Mouse (Mus musculus) liver, embryonic 12.5 days (tissue): ENCODE data around the gene Ercc6. TPM values are rescaled to one million over a fixed set of nuclear protein-coding genes. Genes with fewer than 3 reads are reported as not detected.

Experiments
- ATAC-seq: fragments of 200-750 bp; cut with Nextera tagmentation; 2 replicates; pipeline ENCODE4 v1.8.0; 2017; ENCODE audit warnings: moderate number of reproducible peaks, mild to moderate bottlenecking, moderate library complexity
- H3K27ac ChIP-seq: fragments of 300-500 bp; sonication (generic); 2 replicates; pipeline ENCODE4 v1.5.1; 2016; ENCODE audit warnings: mild to moderate bottlenecking
- H3K27me3 ChIP-seq: fragments of 300-500 bp; sonication (generic); replicated peaks from 2 replicates; pipeline ENCODE4 v1.6.1; 2016; ENCODE audit warnings: mild to moderate bottlenecking, moderate library complexity
- H3K36me3 ChIP-seq: fragments of 300-500 bp; sonication (generic); 2 replicates; pipeline ENCODE4 v1.6.1; 2016; ENCODE audit warnings: mild to moderate bottlenecking, moderate library complexity
- H3K4me1 ChIP-seq: fragments of 300-500 bp; sonication (generic); 2 replicates; pipeline ENCODE4 v1.6.1; 2016
- H3K4me2 ChIP-seq: fragments of 300-500 bp; sonication (generic); 2 replicates; pipeline ENCODE4 v1.6.1; 2016; ENCODE audit warnings: mild to moderate bottlenecking, moderate library complexity
- H3K4me3 ChIP-seq: fragments of 300-500 bp; sonication (generic); 2 replicates; pipeline ENCODE4 v1.5.1; 2016; ENCODE audit warnings: mild to moderate bottlenecking, moderate library complexity
- H3K9ac ChIP-seq: fragments of 300-500 bp; sonication (generic); 2 replicates; pipeline ENCODE4 v1.6.1; 2016; ENCODE audit warnings: mild to moderate bottlenecking, moderate library complexity
- H3K9me3 ChIP-seq: fragments of 300-500 bp; sonication (generic); replicated peaks from 2 replicates; pipeline ENCODE4 v1.6.1; 2016; ENCODE audit warnings: mild to moderate bottlenecking, moderate library complexity
- WGBS: fragments of 180-500 bp; shearing (Covaris S2); methylation state at CpG from one replicate; pipeline ENCODE4 v1.1.7; 2016; ENCODE audit not compliant: insufficient replicate concordance; 5-methylcytosine and 5-hydroxymethylcytosine counted together
- polyA plus RNA-seq: library from polyadenylated mRNA; unstranded; fragments of >200 nt; fragmentation: Nextera tagmentation; extraction: Ambion mirVana; gene quantifications from 2 replicates; pipeline ENCODE4 v1.2.1, GENCODE M21; 2016

Ercc6 gene
- polyA plus RNA-seq, 1 experiment from 2014 or later = 13.3 TPM

- WGBS = 2% methylated on average over 78 of the region's 78 CpGs
- Histone ChIP-seq H3K9ac (no peak overlapping the region), H3K9me3 (no peaks in the 10 kb centered on the region), H3K27ac (no peak overlapping the region), H3K4me3 (no peak overlapping the region), H3K4me2 (peak overlapping the region; percentile 31), H3K36me3 (no peaks in the 10 kb centered on the region), H3K4me1 (peaks cover 7% of the 10 kb centered on the region; the same call in 1 of the 2 replicates), H3K27me3 (peaks cover 95% of the 10 kb centered on the region)
- no peak for ATAC-seq
Observed at GRCm38 (mm10) chr14:32597232-32598231, 84.2 kb downstream of the Ercc6 start.

- H3K4me2 ChIP-seq = no peak overlapping the region
- WGBS = 10% methylated on average over 23 of the region's 23 CpGs
- H3K9me3 ChIP-seq = no peaks in the 10 kb centered on the region
Observed at GRCm38 (mm10) chr14:32598437-32599219, 85.3 kb downstream of the Ercc6 start.

GRCm38 (mm10) chr14:32599290-32600041 lies 86.1 kb downstream of the Ercc6 start, which contains the start of gene Prrxl1:
Gene Prrxl1, plus strand, starts transcription at chr14:32599407.
- no peaks in the 10 kb centered on the region for H3K9me3 ChIP-seq
- no peak within 1 kb of the TSS for H3K9ac ChIP-seq
- no peaks in the 10 kb centered on the region for H3K36me3 ChIP-seq
- no peak within 1 kb of the TSS for H3K27ac ChIP-seq
- WGBS = 1% methylated on average over 53 of the region's 53 CpGs
- peaks cover 7% of the 10 kb centered on the region; the same call in 1 of the 2 replicates for H3K4me1 ChIP-seq
- peaks cover 96% of the 10 kb centered on the region for H3K27me3 ChIP-seq
- H3K4me2 ChIP-seq = no peak within 1 kb of the TSS
- no peak within 1 kb of the TSS for H3K4me3 ChIP-seq
- no peak for ATAC-seq

More at GRCm38 (mm10) chr14:32598437-32599219, 85.3 kb downstream of the Ercc6 start:
- Histone ChIP-seq H3K4me1 (peaks cover 7% of the 10 kb centered on the region; the same call in 1 of the 2 replicates), H3K4me3 (no peak overlapping the region), H3K9ac (no peak overlapping the region), H3K27me3 (peaks cover 95% of the 10 kb centered on the region), H3K36me3 (no peaks in the 10 kb centered on the region), H3K27ac (no peak overlapping the region)
- no peak for ATAC-seq

- H3K4me2 ChIP-seq = no peak overlapping the region
- no peaks in the 10 kb centered on the region for H3K36me3 ChIP-seq
- H3K27ac ChIP-seq = no peak overlapping the region
- WGBS = 6% methylated on average over 16 of the region's 16 CpGs
- H3K4me3 ChIP-seq = no peak overlapping the region
- H3K9me3 ChIP-seq = no peaks in the 10 kb centered on the region
- no peak for ATAC-seq
- peaks cover 7% of the 10 kb centered on the region; the same call in 1 of the 2 replicates for H3K4me1 ChIP-seq
- H3K27me3 ChIP-seq = peaks cover 94% of the 10 kb centered on the region
- H3K9ac ChIP-seq = no peak overlapping the region
Observed at GRCm38 (mm10) chr14:32600110-32600509, 86.8 kb downstream of the Ercc6 start.

- H3K27ac ChIP-seq = no peak overlapping the region
- WGBS = 54% methylated on average over 15 of the region's 15 CpGs
- no peak overlapping the region for H3K4me2 ChIP-seq
- no peaks in the 10 kb centered on the region for H3K36me3 ChIP-seq
- ATAC-seq = no peak
- H3K27me3 ChIP-seq = peaks cover 58% of the 10 kb centered on the region
- H3K9me3 ChIP-seq = no peaks in the 10 kb centered on the region
- no peaks in the 10 kb centered on the region for H3K4me1 ChIP-seq
- H3K4me3 ChIP-seq = no peak overlapping the region
- H3K9ac ChIP-seq = no peak overlapping the region
Observed at GRCm38 (mm10) chr14:32605508-32605907, 92.2 kb downstream of the Ercc6 start.

- Histone ChIP-seq H3K4me1 (no peaks in the 10 kb centered on the region), H3K27me3 (peaks cover 50% of the 10 kb centered on the region), H3K4me3 (no peak overlapping the region), H3K27ac (no peak overlapping the region), H3K9ac (no peak overlapping the region), H3K36me3 (no peaks in the 10 kb centered on the region), H3K4me2 (no peak overlapping the region), H3K9me3 (no peaks in the 10 kb centered on the region)
- 56% methylated on average over 8 of the region's 8 CpGs for whole genome bisulfite sequencing
- no peak for ATAC-seq
Observed at GRCm38 (mm10) chr14:32606316-32606715, 93.0 kb downstream of the Ercc6 start.

- no peak overlapping the region for H3K4me3 ChIP-seq
- peaks cover 23% of the 10 kb centered on the region for H3K27me3 ChIP-seq
- H3K9ac ChIP-seq = no peak overlapping the region
- ATAC-seq = 0 out of 2 replicates have a peak, but pooled peaks have one; percentile 5
- no peak overlapping the region for H3K27ac ChIP-seq
- no peaks in the 10 kb centered on the region for H3K9me3 ChIP-seq
- WGBS = 23% methylated on average over 3 of the region's 3 CpGs
- no peak overlapping the region for H3K4me2 ChIP-seq
- H3K36me3 ChIP-seq = no peaks in the 10 kb centered on the region
- H3K4me1 ChIP-seq = no peaks in the 10 kb centered on the region
Observed at GRCm38 (mm10) chr14:32609392-32609791, 96.1 kb downstream of the Ercc6 start.

GRCm38 (mm10) chr14:32617253-32617652 lies 103.9 kb downstream of the Ercc6 start:
- ATAC-seq = no peak
- H3K4me2 ChIP-seq = no peak overlapping the region
- no peaks in the 10 kb centered on the region for H3K9me3 ChIP-seq
- H3K36me3 ChIP-seq = no peaks in the 10 kb centered on the region
- 71% methylated on average over 5 of the region's 5 CpGs for WGBS
- 0 out of 2 replicates have a peak, but pooled peaks cover 2% of the 10 kb centered on the region for H3K27me3 ChIP-seq
- no peak overlapping the region for H3K27ac ChIP-seq
- no peaks in the 10 kb centered on the region for H3K4me1 ChIP-seq
- no peak overlapping the region for H3K4me3 ChIP-seq
- H3K9ac ChIP-seq = no peak overlapping the region

GRCm38 (mm10) chr14:32624245-32624644 lies 110.9 kb downstream of the Ercc6 start:
- Histone ChIP-seq H3K9me3 (no peaks in the 10 kb centered on the region), H3K27ac (no peak overlapping the region), H3K36me3 (no peaks in the 10 kb centered on the region), H3K4me3 (no peak overlapping the region), H3K4me1 (no peaks in the 10 kb centered on the region), H3K9ac (no peak overlapping the region), H3K4me2 (no peak overlapping the region), H3K27me3 (0 out of 2 replicates have a peak, but pooled peaks cover 2% of the 10 kb centered on the region)
- no peak for ATAC-seq
- 26% methylated on average over 3 of the region's 3 CpGs for WGBS

GRCm38 (mm10) chr14:32624811-32625210 lies 111.5 kb downstream of the Ercc6 start:
- Histone ChIP-seq H3K4me2 (no peak overlapping the region), H3K36me3 (no peaks in the 10 kb centered on the region), H3K27ac (no peak overlapping the region), H3K27me3 (0 out of 2 replicates have a peak, but pooled peaks cover 2% of the 10 kb centered on the region), H3K9me3 (no peaks in the 10 kb centered on the region), H3K4me3 (no peak overlapping the region), H3K4me1 (no peaks in the 10 kb centered on the region), H3K9ac (no peak overlapping the region)
- no peak for ATAC-seq
- 60% methylated on average over 7 of the region's 7 CpGs for WGBS

- Histone ChIP-seq H3K9me3 (no peaks in the 10 kb centered on the region), H3K27me3 (no peaks in the 10 kb centered on the region), H3K4me1 (no peaks in the 10 kb centered on the region), H3K4me3 (no peak overlapping the region), H3K36me3 (no peaks in the 10 kb centered on the region), H3K9ac (no peak overlapping the region), H3K4me2 (no peak overlapping the region), H3K27ac (no peak overlapping the region)
- ATAC-seq = no peak
- 47% methylated on average over 2 of the region's 2 CpGs for WGBS
Observed at GRCm38 (mm10) chr14:32627271-32627670, 114.0 kb downstream of the Ercc6 start.
